Mouse (Mus musculus) intestine, embryonic 15.5 days (tissue): ENCODE results near the gene Vmn2r91. TPM values are rescaled to one million over a fixed set of nuclear protein-coding genes. Genes with fewer than 3 reads are reported as not detected.
"Not testable (repeated sequence)": the region's sequence is repeated elsewhere in the genome, so short reads cannot be mapped to it uniquely, and the experiment has no call there.

Experiments
- ATAC-seq: fragments of 200-750 bp; cut with Nextera tagmentation; 2 replicates; pipeline ENCODE4 v1.8.0; 2017; ENCODE audit warnings: moderate TSS enrichment, moderate library complexity
- H3K27ac ChIP-seq: fragments of 300-500 bp; sonication (generic); 2 replicates; pipeline ENCODE4 v1.5.1; 2015; ENCODE audit warnings: mild to moderate bottlenecking, inconsistent platforms
- H3K27me3 ChIP-seq: fragments of 300-500 bp; sonication (generic); replicated peaks from 2 replicates; pipeline ENCODE4 v1.6.1; 2015; ENCODE audit warnings: inconsistent platforms
- H3K36me3 ChIP-seq: fragments of 300-500 bp; sonication (generic); 2 replicates; pipeline ENCODE4 v1.6.1; 2015; ENCODE audit warnings: inconsistent platforms
- H3K4me1 ChIP-seq: fragments of 300-500 bp; sonication (generic); replicated peaks from 2 replicates; pipeline ENCODE4 v1.6.1; 2015; ENCODE audit warnings: inconsistent platforms
- H3K4me2 ChIP-seq: fragments of 300-500 bp; sonication (generic); replicated peaks from 2 replicates; pipeline ENCODE4 v1.6.1; 2015; ENCODE audit warnings: mild to moderate bottlenecking, inconsistent platforms
- H3K4me3 ChIP-seq: fragments of 300-500 bp; sonication (generic); replicated peaks from 2 replicates; pipeline ENCODE4 v1.5.1; 2015; ENCODE audit warnings: inconsistent platforms
- H3K9ac ChIP-seq: fragments of 300-500 bp; sonication (generic); 2 replicates; pipeline ENCODE4 v1.6.1; 2015; ENCODE audit warnings: inconsistent platforms
- H3K9me3 ChIP-seq: fragments of 300-500 bp; sonication (generic); 2 replicates; pipeline ENCODE4 v1.6.1; 2016; ENCODE audit warnings: inconsistent platforms
- WGBS: fragments of 180-500 bp; shearing (Covaris S2); methylation state at CpG from one replicate; pipeline ENCODE4 v1.1.7; 2015; 5-methylcytosine and 5-hydroxymethylcytosine counted together
- polyA plus RNA-seq: library from polyadenylated mRNA; unstranded; fragments of >200 nt; fragmentation: Nextera tagmentation; extraction: Ambion mirVana; gene quantifications from 2 replicates; pipeline ENCODE4 v1.2.1, GENCODE M21; 2015

Vmn2r91 gene
- not detected in 2 replicates for polyA plus RNA-seq

GRCm38 (mm10) chr17:18084716-18085115 is at the start of gene Vmn2r91:
Gene Vmn2r91, plus strand, starts transcription at chr17:18085016.
- not testable (repeated sequence) for H3K4me2 ChIP-seq, H3K9ac ChIP-seq, H3K4me3 ChIP-seq, H3K36me3 ChIP-seq, H3K4me1 ChIP-seq, ATAC-seq, H3K9me3 ChIP-seq, H3K27ac ChIP-seq, H3K27me3 ChIP-seq

- Histone ChIP-seq H3K4me3 (no peak within 1 kb of the TSS), H3K36me3 (no peaks in the 10 kb centered on the region), H3K9ac (no peak within 1 kb of the TSS), H3K27me3 (no peaks in the 10 kb centered on the region), H3K27ac (no peak within 1 kb of the TSS), H3K4me2 (no peak within 1 kb of the TSS), H3K9me3 (no peaks in the 10 kb centered on the region), H3K4me1 (no peaks in the 10 kb centered on the region)
- WGBS: 58% methylated on average over 2 of the region's 2 CpGs
- ATAC-seq: no peak
These were observed 35.7 kb upstream of the Vmn2r91 start, which contains the start of gene Vmn2r124 for GRCm38 (mm10) chr17:18049124-18049523. Gene Vmn2r124, plus strand, starts transcription at chr17:18049424.

- not testable (repeated sequence) for ATAC-seq, H3K9ac ChIP-seq
- 67% methylated on average over 1 of the region's 1 CpGs for WGBS
These were observed 10.8 kb downstream of the Vmn2r91 start for GRCm38 (mm10) chr17:18095626-18096025.

DNA sequence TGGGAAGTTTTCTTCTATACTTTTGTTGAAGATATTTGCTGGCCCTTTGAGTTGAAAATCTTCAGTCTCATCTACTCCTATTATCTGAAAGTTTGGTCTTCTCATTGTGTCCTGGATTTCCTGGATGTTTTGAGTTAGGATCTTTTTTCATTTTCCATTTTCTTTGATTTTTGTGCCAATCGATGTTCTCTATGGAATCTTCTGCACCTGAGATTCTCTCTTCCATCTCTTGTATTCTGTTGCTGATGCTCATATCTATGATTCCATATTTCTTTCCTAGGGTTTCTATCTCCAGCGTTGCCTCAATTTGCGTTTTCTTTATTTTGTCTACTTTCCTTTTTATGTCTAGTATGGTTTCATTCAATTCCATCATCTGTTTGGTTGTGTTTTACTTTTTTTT is 17.4 kb downstream of the Vmn2r91 start:
- H3K36me3 ChIP-seq, H3K4me3 ChIP-seq, H3K4me1 ChIP-seq, H3K27ac ChIP-seq, H3K9me3 ChIP-seq, H3K9ac ChIP-seq, H3K4me2 ChIP-seq, H3K27me3 ChIP-seq, ATAC-seq: not testable (repeated sequence)
- WGBS: 87% methylated on average over 3 of the region's 3 CpGs

More at GRCm38 (mm10) chr17:18095626-18096025, 10.8 kb downstream of the Vmn2r91 start:
- H3K4me2 ChIP-seq, H3K27ac ChIP-seq, H3K36me3 ChIP-seq, H3K27me3 ChIP-seq, H3K9me3 ChIP-seq, H3K4me3 ChIP-seq, H3K4me1 ChIP-seq: not testable (repeated sequence)

DNA sequence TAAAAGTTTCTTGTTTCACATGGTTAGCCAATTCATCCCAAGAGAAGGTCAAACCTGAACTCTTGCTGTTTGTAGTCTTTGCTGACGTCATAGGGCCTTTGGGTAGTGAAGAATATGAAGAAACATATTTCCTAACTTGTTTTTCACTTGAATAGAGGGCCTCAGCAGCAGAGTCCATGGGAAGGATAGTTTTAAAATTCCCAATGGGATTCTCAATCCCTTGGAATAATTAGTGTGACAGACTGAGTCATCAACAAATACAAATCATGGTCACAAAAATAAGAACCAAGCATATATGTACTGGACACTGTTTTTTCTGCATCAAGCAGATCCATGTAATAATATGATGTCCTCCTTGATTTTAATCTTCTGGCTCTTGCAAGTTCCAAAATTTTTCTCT is 66.8 kb downstream of the Vmn2r91 start, which contains the start of gene Vmn2r92:
Gene Vmn2r92, plus strand, starts transcription at position 301 of the 400 bp plus-strand sequence.
- ATAC-seq, H3K9ac ChIP-seq, H3K4me2 ChIP-seq, H3K4me3 ChIP-seq, H3K27ac ChIP-seq, H3K9me3 ChIP-seq, H3K36me3 ChIP-seq, H3K27me3 ChIP-seq, H3K4me1 ChIP-seq: not testable (repeated sequence)
- 64% methylated on average over 1 of the region's 1 CpGs for WGBS

DNA sequence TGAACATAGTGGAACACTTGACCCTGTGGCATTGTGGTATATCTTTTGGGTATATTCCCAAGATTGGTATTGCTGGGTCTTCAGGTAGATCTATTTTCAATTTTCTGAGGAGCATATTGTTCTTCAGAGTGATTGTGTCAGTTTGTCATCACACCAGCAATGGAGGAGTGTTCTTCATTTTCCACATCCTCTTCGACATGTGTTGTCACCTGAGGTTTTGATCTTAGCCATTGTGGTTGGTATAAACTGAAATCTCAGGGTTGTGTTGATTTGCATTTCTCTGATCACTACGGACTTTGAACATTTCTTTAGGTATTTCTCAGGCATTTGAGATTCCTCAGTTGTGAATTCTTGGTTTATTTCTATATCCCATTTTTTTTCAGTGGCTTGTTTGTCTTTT is 76.4 kb downstream of the Vmn2r91 start:
- WGBS: 70% methylated on average over 2 of the region's 2 CpGs
- not testable (repeated sequence) for ATAC-seq, H3K27ac ChIP-seq

More for the DNA sequence above, 76.4 kb downstream of the Vmn2r91 start:
- H3K9ac ChIP-seq, H3K4me3 ChIP-seq, H3K27me3 ChIP-seq, H3K4me2 ChIP-seq, H3K9me3 ChIP-seq, H3K36me3 ChIP-seq, H3K4me1 ChIP-seq: not testable (repeated sequence)

Other genes with a start within 250 kb of the Vmn2r91 start
- 0.57 and 0.83 TPM in 2 replicates for gene Has1, start 229.8 kb upstream of the Vmn2r91 start, polyA plus RNA-seq
- 0.28 and 0.40 TPM in 2 replicates for gene Fpr1, start 201.1 kb upstream of the Vmn2r91 start, polyA plus RNA-seq
- 0.33 and 0.53 TPM in 2 replicates for gene Fpr2, start 197.2 kb upstream of the Vmn2r91 start, polyA plus RNA-seq
- not detected in 2 replicates for gene Fpr3, start 197.2 kb upstream of the Vmn2r91 start, polyA plus RNA-seq
- gene Fpr-rs4, start 63.3 kb upstream of the Vmn2r91 start, polyA plus RNA-seq: not detected in 2 replicates
- gene Vmn2r124, start 35.6 kb upstream of the Vmn2r91 start, polyA plus RNA-seq: not detected in 2 replicates
- not detected in 2 replicates for gene Vmn2r92, start 66.9 kb downstream of the Vmn2r91 start, polyA plus RNA-seq
- gene Vmn2r94, start 192.7 kb downstream of the Vmn2r91 start, polyA plus RNA-seq: not detected in 2 replicates
- gene Vmn2r93, start 213.1 kb downstream of the Vmn2r91 start, polyA plus RNA-seq: not detected in 2 replicates